Mouse (Mus musculus): ENCODE measurements around the gene Snai3. TPM values are rescaled to one million over a fixed set of nuclear protein-coding genes. Genes with fewer than 3 reads are reported as not detected.

Gene Snai3
- polyA plus RNA-seq, 1 experiment from 2014 or later = 0.75 TPM

GRCm38 (mm10) chr8:122433269-122433905 is 27.1 kb downstream of the Snai3 start:
- peaks cover 38% of the 10 kb centered on the region for H3K4me1 ChIP-seq (ENCODE audit: insufficient read depth, low read length)
- ATAC-seq (ENCODE audit: low FRiP score, low TSS enrichment) = peak; percentile 32
- H3K27me3 ChIP-seq (ENCODE audit: insufficient read depth, low read length) = no peaks in the 10 kb centered on the region
- no peaks in the 10 kb centered on the region for H3K9me3 ChIP-seq (ENCODE audit: low read length)
- H3K4me3 ChIP-seq (ENCODE audit: low read length) = no peak overlapping the region; the same call in 1 of the 2 replicates
- peak overlapping the region; percentile 87; the same call in 1 of the 2 replicates for H3K4me2 ChIP-seq (replicated peaks; ENCODE audit: low read depth, low read length)
- WGBS = 69% methylated on average over 11 of the region's 11 CpGs
- peaks cover 13% of the 10 kb centered on the region for H3K36me3 ChIP-seq (ENCODE audit: insufficient read depth, low read length)
- H3K27ac ChIP-seq (ENCODE audit: low read length) = peak overlapping the region; percentile 79
- peak overlapping the region; percentile 77 for H3K9ac ChIP-seq (replicated peaks; ENCODE audit: low read length)

GRCm38 (mm10) chr8:122432443-122433268 is 27.9 kb downstream of the Snai3 start, which contains the start of gene Cyba:
Gene Cyba (minus strand): TSS chr8:122432930.
- H3K27ac ChIP-seq (ENCODE audit: low read length) = peak within 1 kb of the TSS; percentile 79
- WGBS = 3% methylated on average over 44 of the region's 45 CpGs
- H3K4me3 ChIP-seq (ENCODE audit: low read length) = peak within 1 kb of the TSS; percentile 60
- H3K4me2 ChIP-seq (replicated peaks; ENCODE audit: low read depth, low read length) = peak within 1 kb of the TSS; percentile 87
- H3K9ac ChIP-seq (replicated peaks; ENCODE audit: low read length) = peak within 1 kb of the TSS; percentile 77
- no peaks in the 10 kb centered on the region for H3K9me3 ChIP-seq (ENCODE audit: low read length)
- H3K4me1 ChIP-seq (ENCODE audit: insufficient read depth, low read length) = peaks cover 31% of the 10 kb centered on the region
- no peaks in the 10 kb centered on the region for H3K27me3 ChIP-seq (ENCODE audit: insufficient read depth, low read length)
- ATAC-seq (ENCODE audit: low FRiP score, low TSS enrichment) = peak; percentile 83
- H3K36me3 ChIP-seq (ENCODE audit: insufficient read depth, low read length) = peaks cover 13% of the 10 kb centered on the region

GRCm38 (mm10) chr8:122431694-122432442 is 28.7 kb downstream of the Snai3 start:
- Histone ChIP-seq H3K27me3 (ENCODE audit: insufficient read depth, low read length) (no peaks in the 10 kb centered on the region), H3K27ac (ENCODE audit: low read length) (peak overlapping the region; percentile 79), H3K4me2 (replicated peaks; ENCODE audit: low read depth, low read length) (peak overlapping the region; percentile 87), H3K36me3 (ENCODE audit: insufficient read depth, low read length) (peaks cover 13% of the 10 kb centered on the region), H3K9ac (replicated peaks; ENCODE audit: low read length) (peak overlapping the region; percentile 77), H3K4me3 (ENCODE audit: low read length) (peak overlapping the region; percentile 60), H3K4me1 (ENCODE audit: insufficient read depth, low read length) (peaks cover 30% of the 10 kb centered on the region), H3K9me3 (ENCODE audit: low read length) (no peaks in the 10 kb centered on the region)
- no peak for ATAC-seq (ENCODE audit: low FRiP score, low TSS enrichment)
- 30% methylated on average over 18 of the region's 18 CpGs for WGBS

- no peak overlapping the region for H3K4me3 ChIP-seq (ENCODE audit: low read length)
- H3K36me3 ChIP-seq (ENCODE audit: insufficient read depth, low read length) = peaks cover 11% of the 10 kb centered on the region
- peaks cover 30% of the 10 kb centered on the region for H3K4me1 ChIP-seq (ENCODE audit: insufficient read depth, low read length)
- no peaks in the 10 kb centered on the region for H3K27me3 ChIP-seq (ENCODE audit: insufficient read depth, low read length)
- no peaks in the 10 kb centered on the region for H3K9me3 ChIP-seq (ENCODE audit: low read length)
- no peak overlapping the region for H3K9ac ChIP-seq (replicated peaks; ENCODE audit: low read length)
- peak; percentile 77 for ATAC-seq (ENCODE audit: low FRiP score, low TSS enrichment)
- 63% methylated on average over 3 of the region's 3 CpGs for WGBS
- peak overlapping the region; percentile 83 for H3K27ac ChIP-seq (ENCODE audit: low read length)
- H3K4me2 ChIP-seq (replicated peaks; ENCODE audit: low read depth, low read length) = peak overlapping the region; percentile 21
These were observed 29.9 kb downstream of the Snai3 start for GRCm38 (mm10) chr8:122430646-122431045.

GRCm38 (mm10) chr8:122430058-122430636 is 30.4 kb downstream of the Snai3 start:
- 68% methylated on average over 10 of the region's 10 CpGs for WGBS
- Histone ChIP-seq H3K36me3 (ENCODE audit: insufficient read depth, low read length) (peaks cover 9% of the 10 kb centered on the region; the same call in 1 of the 2 replicates), H3K9ac (replicated peaks; ENCODE audit: low read length) (peak overlapping the region; percentile 5; the same call in 1 of the 2 replicates), H3K4me1 (ENCODE audit: insufficient read depth, low read length) (peaks cover 30% of the 10 kb centered on the region), H3K27me3 (ENCODE audit: insufficient read depth, low read length) (no peaks in the 10 kb centered on the region), H3K27ac (ENCODE audit: low read length) (peak overlapping the region; percentile 83), H3K9me3 (ENCODE audit: low read length) (no peaks in the 10 kb centered on the region), H3K4me3 (ENCODE audit: low read length) (no peak overlapping the region), H3K4me2 (replicated peaks; ENCODE audit: low read depth, low read length) (peak overlapping the region; percentile 21)
- no peak for ATAC-seq (ENCODE audit: low FRiP score, low TSS enrichment)

- ATAC-seq (ENCODE audit: low FRiP score, low TSS enrichment) = no peak
- H3K27ac ChIP-seq (ENCODE audit: low read length) = no peak overlapping the region
- no peak overlapping the region for H3K9ac ChIP-seq (replicated peaks; ENCODE audit: low read length)
- 84% methylated on average over 9 of the region's 9 CpGs for WGBS
- H3K9me3 ChIP-seq (ENCODE audit: low read length) = no peaks in the 10 kb centered on the region
- peaks cover 41% of the 10 kb centered on the region for H3K4me1 ChIP-seq (ENCODE audit: insufficient read depth, low read length)
- no peak overlapping the region for H3K4me3 ChIP-seq (ENCODE audit: low read length)
- no peak overlapping the region for H3K4me2 ChIP-seq (replicated peaks; ENCODE audit: low read depth, low read length)
- H3K36me3 ChIP-seq (ENCODE audit: insufficient read depth, low read length) = peaks cover 7% of the 10 kb centered on the region; the same call in 1 of the 2 replicates
- no peaks in the 10 kb centered on the region for H3K27me3 ChIP-seq (ENCODE audit: insufficient read depth, low read length)
These were observed 32.4 kb downstream of the Snai3 start for GRCm38 (mm10) chr8:122428163-122428562.

GRCm38 (mm10) chr8:122427607-122428006 is 32.9 kb downstream of the Snai3 start:
- Histone ChIP-seq H3K4me1 (ENCODE audit: insufficient read depth, low read length) (peaks cover 36% of the 10 kb centered on the region), H3K36me3 (ENCODE audit: insufficient read depth, low read length) (peaks cover 7% of the 10 kb centered on the region; the same call in 1 of the 2 replicates), H3K9ac (replicated peaks; ENCODE audit: low read length) (no peak overlapping the region), H3K4me3 (ENCODE audit: low read length) (no peak overlapping the region), H3K27ac (ENCODE audit: low read length) (no peak overlapping the region), H3K4me2 (replicated peaks; ENCODE audit: low read depth, low read length) (no peak overlapping the region), H3K9me3 (ENCODE audit: low read length) (no peaks in the 10 kb centered on the region), H3K27me3 (ENCODE audit: insufficient read depth, low read length) (no peaks in the 10 kb centered on the region)
- 90% methylated on average over 7 of the region's 7 CpGs for WGBS
- no peak for ATAC-seq (ENCODE audit: low FRiP score, low TSS enrichment)

GRCm38 (mm10) chr8:122426145-122426544 is 34.4 kb downstream of the Snai3 start:
- ATAC-seq (ENCODE audit: low FRiP score, low TSS enrichment) = no peak
- H3K27me3 ChIP-seq (ENCODE audit: insufficient read depth, low read length) = no peaks in the 10 kb centered on the region
- H3K4me1 ChIP-seq (ENCODE audit: insufficient read depth, low read length) = peaks cover 24% of the 10 kb centered on the region
- no peaks in the 10 kb centered on the region for H3K9me3 ChIP-seq (ENCODE audit: low read length)
- no peak overlapping the region for H3K27ac ChIP-seq (ENCODE audit: low read length)
- no peak overlapping the region for H3K4me3 ChIP-seq (ENCODE audit: low read length)
- no peak overlapping the region for H3K4me2 ChIP-seq (replicated peaks; ENCODE audit: low read depth, low read length)
- 85% methylated on average over 9 of the region's 9 CpGs for WGBS
- H3K36me3 ChIP-seq (ENCODE audit: insufficient read depth, low read length) = peaks cover 7% of the 10 kb centered on the region; the same call in 1 of the 2 replicates
- H3K9ac ChIP-seq (replicated peaks; ENCODE audit: low read length) = no peak overlapping the region

- 0 out of 2 replicates have a peak, but pooled peaks have one; percentile 33 for ATAC-seq (ENCODE audit: low FRiP score, low TSS enrichment)
- WGBS = 33% methylated on average over 5 of the region's 5 CpGs
These were observed 36.9 kb downstream of the Snai3 start for GRCm38 (mm10) chr8:122423659-122424058.

More at GRCm38 (mm10) chr8:122423659-122424058, 36.9 kb downstream of the Snai3 start:
- Histone ChIP-seq H3K4me3 (ENCODE audit: low read length) (no peak overlapping the region), H3K27me3 (ENCODE audit: insufficient read depth, low read length) (no peaks in the 10 kb centered on the region), H3K4me1 (ENCODE audit: insufficient read depth, low read length) (peaks cover 13% of the 10 kb centered on the region), H3K27ac (ENCODE audit: low read length) (no peak overlapping the region), H3K9ac (replicated peaks; ENCODE audit: low read length) (no peak overlapping the region), H3K36me3 (ENCODE audit: insufficient read depth, low read length) (peaks cover 10% of the 10 kb centered on the region; the same call in 1 of the 2 replicates), H3K9me3 (ENCODE audit: low read length) (no peaks in the 10 kb centered on the region), H3K4me2 (replicated peaks; ENCODE audit: low read depth, low read length) (no peak overlapping the region)
